Mouse (Mus musculus) adrenal gland, adult 18-20 months (tissue): ENCODE results near the gene Stim1. TPM values are rescaled to one million over a fixed set of nuclear protein-coding genes. Genes with fewer than 3 reads are reported as not detected.
A peak's percentile ranks its signal among the peaks of the same experiment; 100 is the strongest.
"Not testable (repeated sequence)": the region's sequence is repeated elsewhere in the genome, so short reads cannot be mapped to it uniquely, and the experiment has no call there.

Experiments used
- DNase-seq, 2 experiments: peaks; one replicate each; pipeline ENCODE4 v3.0.0; 2021 to 2022; ENCODE audit warnings: low spot score in 2 of 2
- total RNA-seq, 2 experiments: library from RNA; stranded (reverse); gene quantifications; 1 replicate in 1 of 2; 2 replicates in 1 of 2; pipeline ENCODE4 v1.2.3; 2021

The Stim1 gene
- total RNA-seq, 2 experiments from 2014 or later: 74.0 to 77.1 TPM

GRCm38 (mm10) chr7:102248691-102249404, 18.8 kb upstream of the Stim1 start:
- no peak for DNase-seq

GRCm38 (mm10) chr7:102249531-102249895, 18.1 kb upstream of the Stim1 start:
- DNase-seq: no peak

GRCm38 (mm10) chr7:102249896-102250630, 17.5 kb upstream of the Stim1 start:
- DNase-seq: peak; percentile 80 to 81

GRCm38 (mm10) chr7:102250631-102251214, 16.9 kb upstream of the Stim1 start:
- DNase-seq: peak; percentile 94 to 95

GRCm38 (mm10) chr7:102253631-102254030, 14.0 kb upstream of the Stim1 start:
- no peak for DNase-seq

GRCm38 (mm10) chr7:102255954-102256353, 11.7 kb upstream of the Stim1 start, which contains the start of gene Rhog:
TSS of gene Rhog (minus strand) at chr7:102256054.
- DNase-seq: no peak

- no peak for DNase-seq
Observed at GRCm38 (mm10) chr7:102256636-102257035, 11.0 kb upstream of the Stim1 start.

- DNase-seq: peak; percentile 74 to 84
Observed at GRCm38 (mm10) chr7:102258189-102258588, 9.4 kb upstream of the Stim1 start.

GRCm38 (mm10) chr7:102258753-102259152, 8.9 kb upstream of the Stim1 start:
- DNase-seq: no peak

GRCm38 (mm10) chr7:102259716-102260479, 7.7 kb upstream of the Stim1 start:
- DNase-seq: no peak

- no peak for DNase-seq
Observed at GRCm38 (mm10) chr7:102260518-102260917, 7.1 kb upstream of the Stim1 start.

GRCm38 (mm10) chr7:102263020-102263419, 4.6 kb upstream of the Stim1 start:
- no peak for DNase-seq

GRCm38 (mm10) chr7:102266021-102266400, 1.6 kb upstream of the Stim1 start:
- DNase-seq: not testable (repeated sequence)

- no peak for DNase-seq
Observed at GRCm38 (mm10) chr7:102266401-102267042, 1.1 kb upstream of the Stim1 start.

- peak; percentile 95 for DNase-seq
Observed at GRCm38 (mm10) chr7:102267113-102267579, 460 bp upstream of the Stim1 start.

- no peak for DNase-seq
Observed at GRCm38 (mm10) chr7:102268395-102268748, 766 bp downstream of the Stim1 start.

GRCm38 (mm10) chr7:102272422-102272948, 4.9 kb downstream of the Stim1 start:
- no peak for DNase-seq

GRCm38 (mm10) chr7:102281403-102281802, 13.8 kb downstream of the Stim1 start:
- DNase-seq: no peak

- DNase-seq: no peak
Observed at GRCm38 (mm10) chr7:102282261-102282660, 14.7 kb downstream of the Stim1 start.

GRCm38 (mm10) chr7:102289466-102289865, 21.9 kb downstream of the Stim1 start:
- no peak for DNase-seq

GRCm38 (mm10) chr7:102292228-102292627, 24.6 kb downstream of the Stim1 start:
- DNase-seq: no peak
